Mouse (Mus musculus) ES-Bruce4 (cell line): ENCODE measurements at regions not wholly inside any gene's neighbourhood (a gene's known extent, or its start where the extent isn't known, plus 50 kb on each side); places are given as distances from the start of the nearest gene placed in this dataset.

Experiments used
- H3K27ac ChIP-seq: 2 replicates; pipeline ENCODE4 v1.5.1; 2012; ENCODE audit warnings: low read length, inconsistent platforms; ENCODE audit not compliant: insufficient read depth
- H3K27me3 ChIP-seq: 2 replicates; pipeline ENCODE4 v1.6.1; 2012; ENCODE audit warnings: mild to moderate bottlenecking, low read length, inconsistent platforms; ENCODE audit not compliant: control insufficient read depth, poor library complexity, insufficient read depth, severe bottlenecking
- H3K36me3 ChIP-seq: 2 replicates; pipeline ENCODE4 v1.6.1; 2012; ENCODE audit warnings: inconsistent platforms, mild to moderate bottlenecking, low read length, moderate library complexity; ENCODE audit not compliant: control insufficient read depth, poor library complexity, insufficient read depth, severe bottlenecking
- H3K4me1 ChIP-seq: one replicate; pipeline ENCODE4 v1.8.1; 2011; ENCODE audit warnings: low read length; ENCODE audit not compliant: control insufficient read depth, insufficient read depth
- H3K4me3 ChIP-seq: 2 replicates; pipeline ENCODE4 v1.5.1; 2011; ENCODE audit warnings: low read depth, mild to moderate bottlenecking, low read length
- H3K9ac ChIP-seq: 2 replicates; pipeline ENCODE4 v1.6.1; 2012; ENCODE audit warnings: low read depth, mild to moderate bottlenecking, inconsistent platforms; ENCODE audit not compliant: poor library complexity, severe bottlenecking
- H3K9me3 ChIP-seq: replicated peaks from 2 replicates; pipeline ENCODE4 v1.6.1; 2012; ENCODE audit warnings: mild to moderate bottlenecking, low read length, inconsistent platforms; ENCODE audit not compliant: control insufficient read depth, poor library complexity, insufficient read depth, severe bottlenecking
- CTCF ChIP-seq: IDR thresholded peaks from one replicate; pipeline ENCODE4 v1.8.1; 2011; ENCODE audit warnings: low read depth, low read length
- EP300 ChIP-seq: IDR thresholded peaks from 2 replicates; pipeline ENCODE4 v1.6.1; 2011; ENCODE audit warnings: low read depth, low read length; ENCODE audit not compliant: insufficient read depth
- POLR2A ChIP-seq: IDR thresholded peaks from one replicate; pipeline ENCODE4 v1.8.1; 2011; ENCODE audit warnings: low read length; ENCODE audit not compliant: insufficient read depth

GRCm38 (mm10) chr13:40469162-40469561 is 107.9 kb upstream of the Ofcc1 start:
- TF ChIP-seq POLR2A (no peak), EP300 (no peak), CTCF (no peak)
- H3K9ac ChIP-seq: no peak overlapping the region
- no peaks in the 10 kb centered on the region for H3K27me3 ChIP-seq
- no peak overlapping the region for H3K27ac ChIP-seq
- no peaks in the 10 kb centered on the region for H3K4me1 ChIP-seq
- no peaks in the 10 kb centered on the region for H3K36me3 ChIP-seq
- no peak overlapping the region for H3K4me3 ChIP-seq
- no peaks in the 10 kb centered on the region for H3K9me3 ChIP-seq

DNA sequence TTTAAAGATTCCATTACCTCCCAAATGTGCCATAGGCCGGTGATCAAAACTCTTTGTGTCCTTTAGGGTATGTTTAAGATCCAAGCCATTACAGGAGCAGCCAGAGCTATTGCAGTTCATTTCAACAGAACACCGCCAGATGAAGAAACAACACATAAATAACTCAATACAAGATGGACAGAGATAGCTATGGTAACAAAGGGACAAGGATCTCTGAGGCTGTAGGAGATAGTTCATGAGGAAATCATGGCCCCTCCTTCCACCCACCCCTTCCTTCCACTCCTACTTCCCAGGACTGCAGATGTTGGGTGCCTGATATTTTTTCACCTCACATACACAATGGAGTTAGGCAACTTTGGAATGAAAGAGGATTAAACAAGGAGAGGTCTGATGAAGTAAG is 92.1 kb upstream of the Ofcc1 start:
- no peak overlapping the region for H3K4me3 ChIP-seq
- H3K9ac ChIP-seq: no peak overlapping the region
- no peaks in the 10 kb centered on the region for H3K4me1 ChIP-seq
- H3K27me3 ChIP-seq: no peaks in the 10 kb centered on the region
- H3K9me3 ChIP-seq: no peaks in the 10 kb centered on the region
- no peaks in the 10 kb centered on the region for H3K36me3 ChIP-seq
- TF ChIP-seq POLR2A (no peak), CTCF (no peak), EP300 (no peak)
- no peak overlapping the region for H3K27ac ChIP-seq

GRCm38 (mm10) chr13:40429831-40430230 is 68.6 kb upstream of the Ofcc1 start:
- Histone ChIP-seq H3K27me3 (no peaks in the 10 kb centered on the region), H3K9ac (no peak overlapping the region)

GRCm38 (mm10) chr13:40423051-40423450 is 61.8 kb upstream of the Ofcc1 start:
- no peak overlapping the region for H3K9ac ChIP-seq
- no peak for TF ChIP-seq EP300
- no peak for TF ChIP-seq CTCF
- TF ChIP-seq POLR2A: no peak
- no peaks in the 10 kb centered on the region for H3K36me3 ChIP-seq
- no peak overlapping the region for H3K4me3 ChIP-seq
- no peaks in the 10 kb centered on the region for H3K9me3 ChIP-seq
- no peaks in the 10 kb centered on the region for H3K27me3 ChIP-seq
- no peaks in the 10 kb centered on the region for H3K4me1 ChIP-seq
- H3K27ac ChIP-seq: no peak overlapping the region

More at GRCm38 (mm10) chr13:40429831-40430230, 68.6 kb upstream of the Ofcc1 start:
- H3K9me3 ChIP-seq: no peaks in the 10 kb centered on the region
- no peak overlapping the region for H3K4me3 ChIP-seq
- H3K36me3 ChIP-seq: no peaks in the 10 kb centered on the region
- no peak overlapping the region for H3K27ac ChIP-seq
- TF ChIP-seq CTCF (no peak), POLR2A (no peak), EP300 (no peak)
- H3K4me1 ChIP-seq: no peaks in the 10 kb centered on the region

DNA sequence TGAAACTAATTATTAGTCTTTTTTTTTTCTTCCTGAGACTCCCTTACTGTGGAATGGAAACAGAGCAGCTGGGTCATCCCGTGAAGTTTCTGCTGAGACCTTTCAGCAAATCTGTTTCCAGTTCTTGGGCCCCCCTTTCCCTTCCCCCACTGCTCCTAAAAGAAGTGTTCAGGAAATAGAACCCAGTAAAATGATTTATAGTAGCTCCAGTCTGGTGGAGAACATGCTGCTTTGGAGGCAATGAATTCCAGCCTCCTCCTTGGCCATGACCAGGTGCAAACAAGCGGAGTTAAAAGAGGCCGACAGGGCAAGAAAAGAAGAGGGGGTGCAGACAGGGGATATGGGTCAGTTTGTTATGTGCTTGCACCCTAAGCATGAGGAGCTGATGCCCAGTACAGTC is 56.6 kb upstream of the Ofcc1 start:
- no peak for TF ChIP-seq POLR2A
- no peak for TF ChIP-seq EP300
- H3K27me3 ChIP-seq: no peaks in the 10 kb centered on the region
- no peak overlapping the region for H3K27ac ChIP-seq

DNA sequence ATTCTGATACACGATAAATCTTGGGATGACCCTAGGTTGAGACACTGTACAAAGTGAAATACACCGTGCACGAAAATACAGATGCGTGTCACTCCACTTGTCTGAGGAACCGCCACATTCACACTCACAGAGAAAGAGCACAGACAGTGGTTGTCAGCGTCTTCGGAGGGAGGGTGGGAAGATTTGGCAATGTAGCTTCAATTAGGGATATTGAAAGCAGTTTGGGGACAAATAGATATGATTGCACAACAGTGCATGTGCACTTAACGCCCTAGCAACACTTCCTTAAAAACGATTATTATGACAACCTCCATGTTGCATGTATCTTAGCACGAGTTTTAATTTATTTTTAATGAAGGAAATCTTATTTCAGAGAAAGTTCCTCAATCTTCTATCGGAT is 51.8 kb upstream of the Ofcc1 start:
- no peak for TF ChIP-seq CTCF
- no peak for TF ChIP-seq POLR2A
- no peak for TF ChIP-seq EP300
- Histone ChIP-seq H3K27me3 (no peaks in the 10 kb centered on the region), H3K9ac (no peak overlapping the region), H3K36me3 (no peaks in the 10 kb centered on the region), H3K27ac (no peak overlapping the region), H3K4me1 (no peaks in the 10 kb centered on the region), H3K9me3 (no peaks in the 10 kb centered on the region), H3K4me3 (no peak overlapping the region)

More for the DNA sequence above, 56.6 kb upstream of the Ofcc1 start:
- no peaks in the 10 kb centered on the region for H3K4me1 ChIP-seq
- no peaks in the 10 kb centered on the region for H3K36me3 ChIP-seq
- H3K4me3 ChIP-seq: no peak overlapping the region
- no peaks in the 10 kb centered on the region for H3K9me3 ChIP-seq
- no peak overlapping the region for H3K9ac ChIP-seq
